Mouse (Mus musculus): ENCODE data around the gene Mark1. TPM values are rescaled to one million over a fixed set of nuclear protein-coding genes. Genes with fewer than 3 reads are reported as not detected.

The Mark1 gene
- 1.2 and 1.5 TPM in 2 replicates for polyA plus RNA-seq (2015; fragmentation: Nextera tagmentation; extraction: Ambion mirVana)

DNA sequence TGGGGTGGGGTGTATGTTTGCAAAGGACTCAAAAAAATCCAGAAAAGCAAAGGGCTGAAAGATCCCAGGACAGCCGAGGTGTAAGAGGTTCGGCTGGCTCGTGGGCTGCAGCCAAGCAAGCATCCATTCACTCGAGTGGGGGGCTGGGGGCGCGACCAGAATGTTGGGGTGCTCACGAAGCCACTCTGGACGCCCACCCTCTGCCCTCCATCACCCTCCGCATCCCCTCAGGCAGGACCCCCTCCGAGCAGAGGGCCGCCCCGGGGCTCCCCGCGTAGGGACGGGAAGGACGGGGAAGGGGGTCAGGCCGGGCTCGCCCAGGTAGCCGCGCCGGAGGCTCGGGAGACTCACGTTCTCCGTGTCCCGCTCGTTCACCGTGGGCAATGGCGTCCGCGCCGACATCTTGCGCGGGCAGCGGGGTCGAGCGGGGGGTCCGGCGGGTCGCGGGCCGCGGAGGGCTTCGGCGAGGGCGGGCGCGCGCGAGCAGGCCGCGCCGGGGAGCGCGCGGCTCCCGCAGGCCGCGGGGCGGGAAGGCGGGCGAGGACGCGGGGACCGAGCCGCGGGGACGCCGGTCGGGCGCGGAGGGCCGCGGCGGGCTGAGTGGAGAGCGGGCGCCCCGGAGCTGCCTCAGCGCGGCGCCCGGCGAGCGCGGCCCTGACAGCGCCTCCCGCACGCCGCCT is at the start of gene Mark1:
Mark1 (minus strand) TSS at position 500 of the 680 bp plus-strand sequence.
- Histone ChIP-seq H3K36me3 (ENCODE audit: insufficient read depth, low read length) (no peaks in the 10 kb centered on the region), H3K9ac (replicated peaks; ENCODE audit: low read depth) (peak within 1 kb of the TSS; percentile 40), H3K4me2 (replicated peaks; ENCODE audit: low read depth, low read length) (peak within 1 kb of the TSS; percentile 95), H3K27me3 (replicated peaks; ENCODE audit: insufficient read depth, low read length) (peaks cover 7% of the 10 kb centered on the region; the same call in 1 of the 2 replicates), H3K4me1 (ENCODE audit: insufficient read depth, low read depth, low read length) (no peaks in the 10 kb centered on the region), H3K4me3 (ENCODE audit: low read depth, low read length) (peak within 1 kb of the TSS; percentile 59), H3K9me3 (ENCODE audit: low read length) (no peaks in the 10 kb centered on the region), H3K27ac (ENCODE audit: low read length) (peak within 1 kb of the TSS; percentile 39; the same call in 1 of the 2 replicates)
- TF ChIP-seq EP300 (IDR thresholded peaks at IDR 0.05): no peak
- DNase-seq (ENCODE audit: low spot score) (peak; percentile 7), ATAC-seq (peak; percentile 43)
- 4% methylated on average over 30 of the region's 88 CpGs for WGBS

DNA sequence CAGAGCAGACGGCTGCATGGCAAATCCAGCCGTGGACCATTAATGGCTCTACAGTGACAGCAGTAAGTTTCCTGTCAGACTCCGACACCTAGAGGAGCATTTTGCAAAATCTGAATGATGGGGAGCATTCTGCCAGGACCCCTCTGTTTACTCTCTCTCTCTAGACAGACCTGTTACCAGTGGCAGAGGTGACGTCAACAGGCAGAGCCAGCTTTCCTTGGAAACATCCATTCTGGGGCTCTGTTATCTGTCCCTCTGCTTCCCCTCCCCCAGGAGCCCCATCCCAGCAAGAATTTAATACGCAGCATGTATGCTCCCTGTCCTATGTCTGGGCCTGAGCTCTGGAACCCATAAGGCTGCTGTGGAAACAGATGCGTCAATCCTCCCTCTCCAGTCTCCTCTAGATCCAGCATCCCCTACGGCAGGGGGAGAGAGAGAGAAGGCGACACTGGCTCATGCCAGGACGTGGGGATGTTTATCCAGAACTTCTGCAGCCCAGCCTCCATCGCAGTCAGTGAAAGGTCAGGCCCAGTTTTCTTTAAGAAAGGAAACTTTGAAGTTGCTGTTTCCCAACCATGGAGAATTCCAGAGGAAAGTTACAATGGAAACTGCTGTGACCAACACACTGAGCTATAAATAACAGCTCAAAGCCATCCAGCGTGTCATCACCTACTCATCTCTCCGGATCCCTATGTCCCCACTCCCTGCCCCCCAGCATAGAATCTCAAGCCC is 48.3 kb upstream of the Mark1 start:
- WGBS: 38% methylated on average over 12 of the region's 12 CpGs
- no peak overlapping the region for H3K4me3 ChIP-seq (ENCODE audit: low read depth, low read length)
- no peak overlapping the region for H3K4me2 ChIP-seq (replicated peaks; ENCODE audit: low read depth, low read length)

DNA sequence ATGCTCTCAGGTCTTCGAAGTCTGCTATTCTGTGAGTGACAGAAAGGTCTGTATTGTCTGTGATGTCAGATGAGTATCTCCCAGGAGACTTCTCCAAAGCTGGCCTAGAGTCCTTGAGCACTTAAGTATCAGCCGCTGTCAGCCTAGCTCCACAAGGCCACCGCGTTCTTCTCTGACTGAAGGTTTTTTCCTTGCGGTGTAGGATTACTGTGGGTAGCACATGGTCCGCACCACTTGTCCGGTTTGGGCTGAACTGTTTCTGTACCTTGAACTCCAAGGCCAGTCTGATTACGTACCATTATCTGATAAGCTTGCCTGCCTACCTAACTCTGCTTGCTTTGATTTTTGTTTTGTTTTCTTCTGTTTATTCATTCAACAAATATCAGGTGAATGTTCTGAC is 47.1 kb upstream of the Mark1 start:
- TF ChIP-seq CTCF (IDR thresholded peaks at IDR 0.05) (no peak), EP300 (IDR thresholded peaks at IDR 0.05) (no peak)
- Histone ChIP-seq H3K4me3 (ENCODE audit: low read depth, low read length) (no peak overlapping the region), H3K9me3 (ENCODE audit: low read length) (no peaks in the 10 kb centered on the region), H3K4me2 (replicated peaks; ENCODE audit: low read depth, low read length) (no peak overlapping the region), H3K4me1 (ENCODE audit: insufficient read depth, low read depth, low read length) (no peaks in the 10 kb centered on the region), H3K36me3 (ENCODE audit: insufficient read depth, low read length) (no peaks in the 10 kb centered on the region), H3K9ac (replicated peaks; ENCODE audit: low read depth) (no peak overlapping the region), H3K27me3 (replicated peaks; ENCODE audit: insufficient read depth, low read length) (no peaks in the 10 kb centered on the region), H3K27ac (ENCODE audit: low read length) (no peak overlapping the region)
- 75% methylated on average over 8 of the region's 8 CpGs for WGBS
- ATAC-seq: no peak
- no peak for DNase-seq (ENCODE audit: low spot score)

More for the DNA sequence above, 48.3 kb upstream of the Mark1 start:
- H3K9me3 ChIP-seq (ENCODE audit: low read length): no peaks in the 10 kb centered on the region
- no peaks in the 10 kb centered on the region for H3K36me3 ChIP-seq (ENCODE audit: insufficient read depth, low read length)
- peak overlapping the region; percentile 73 for H3K27ac ChIP-seq (ENCODE audit: low read length)
- H3K4me1 ChIP-seq (ENCODE audit: insufficient read depth, low read depth, low read length): no peaks in the 10 kb centered on the region
- TF ChIP-seq CTCF (IDR thresholded peaks at IDR 0.05) (peak; percentile 53), EP300 (IDR thresholded peaks at IDR 0.05) (no peak)
- peak; percentile 92 for ATAC-seq
- DNase-seq (ENCODE audit: low spot score): peak; percentile 91
- H3K27me3 ChIP-seq (replicated peaks; ENCODE audit: insufficient read depth, low read length): no peaks in the 10 kb centered on the region
- no peak overlapping the region for H3K9ac ChIP-seq (replicated peaks; ENCODE audit: low read depth)

DNA sequence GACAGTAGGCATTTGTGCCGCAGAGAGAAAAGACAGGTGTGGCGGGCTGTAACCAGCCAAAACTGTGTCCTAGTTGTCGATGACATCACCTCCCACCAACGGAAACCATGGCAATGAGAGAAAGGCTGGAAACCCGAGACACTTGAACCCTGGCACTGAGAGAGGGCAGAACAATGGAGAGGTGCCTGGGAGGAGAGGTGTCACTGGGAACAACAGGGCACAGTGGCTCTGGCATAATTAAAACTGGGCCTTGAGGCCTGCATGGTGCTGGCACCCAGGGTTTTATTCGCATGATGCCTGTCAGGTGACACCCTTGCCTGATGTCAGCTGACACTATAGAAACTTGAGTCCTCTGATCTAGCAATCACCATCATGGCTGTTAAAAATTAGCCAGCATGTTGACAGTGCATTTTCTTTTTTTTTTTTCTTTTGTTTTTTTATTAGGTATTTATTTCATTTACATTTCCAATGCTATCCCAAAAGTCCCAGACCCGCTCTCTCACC is 38.9 kb upstream of the Mark1 start:
- Histone ChIP-seq H3K36me3 (ENCODE audit: insufficient read depth, low read length) (no peaks in the 10 kb centered on the region), H3K27ac (ENCODE audit: low read length) (no peak overlapping the region), H3K4me3 (ENCODE audit: low read depth, low read length) (no peak overlapping the region), H3K9me3 (ENCODE audit: low read length) (no peaks in the 10 kb centered on the region), H3K9ac (replicated peaks; ENCODE audit: low read depth) (no peak overlapping the region), H3K27me3 (replicated peaks; ENCODE audit: insufficient read depth, low read length) (no peaks in the 10 kb centered on the region), H3K4me2 (replicated peaks; ENCODE audit: low read depth, low read length) (no peak overlapping the region), H3K4me1 (ENCODE audit: insufficient read depth, low read depth, low read length) (no peaks in the 10 kb centered on the region)
- no peak for ATAC-seq
- 52% methylated on average over 7 of the region's 7 CpGs for WGBS
- DNase-seq (ENCODE audit: low spot score): no peak
- TF ChIP-seq EP300 (IDR thresholded peaks at IDR 0.05) (no peak), CTCF (IDR thresholded peaks at IDR 0.05) (no peak)

DNA sequence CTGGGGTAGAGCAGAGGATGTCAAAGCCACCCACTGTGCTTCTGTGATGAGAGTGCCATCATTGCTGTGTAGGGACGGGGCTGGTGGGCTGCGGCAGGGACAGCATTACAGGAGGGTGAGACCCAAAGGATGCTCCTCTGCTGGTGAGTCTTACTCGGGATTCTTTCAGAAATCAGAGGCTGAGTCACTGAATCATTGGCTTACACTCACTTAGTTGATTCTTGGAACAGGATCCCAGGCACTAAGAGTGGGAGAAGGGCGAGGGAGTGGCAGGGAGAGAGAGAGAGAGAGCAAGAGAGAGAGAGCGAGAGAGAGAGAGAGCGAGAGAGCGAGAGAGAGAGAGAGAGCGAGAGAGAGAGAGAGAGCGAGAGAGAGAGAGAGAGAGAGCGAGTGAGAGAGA is 31.2 kb upstream of the Mark1 start:
- ATAC-seq: no peak
- TF ChIP-seq CTCF (IDR thresholded peaks at IDR 0.05) (no peak), EP300 (IDR thresholded peaks at IDR 0.05) (no peak)
- 87% methylated on average over 10 of the region's 10 CpGs for WGBS
- Histone ChIP-seq H3K36me3 (ENCODE audit: insufficient read depth, low read length) (no peaks in the 10 kb centered on the region), H3K9ac (replicated peaks; ENCODE audit: low read depth) (no peak overlapping the region), H3K4me3 (ENCODE audit: low read depth, low read length) (no peak overlapping the region), H3K4me2 (replicated peaks; ENCODE audit: low read depth, low read length) (no peak overlapping the region), H3K27me3 (replicated peaks; ENCODE audit: insufficient read depth, low read length) (no peaks in the 10 kb centered on the region), H3K27ac (ENCODE audit: low read length) (no peak overlapping the region), H3K4me1 (ENCODE audit: insufficient read depth, low read depth, low read length) (no peaks in the 10 kb centered on the region), H3K9me3 (ENCODE audit: low read length) (no peaks in the 10 kb centered on the region)
- DNase-seq (ENCODE audit: low spot score): no peak

DNA sequence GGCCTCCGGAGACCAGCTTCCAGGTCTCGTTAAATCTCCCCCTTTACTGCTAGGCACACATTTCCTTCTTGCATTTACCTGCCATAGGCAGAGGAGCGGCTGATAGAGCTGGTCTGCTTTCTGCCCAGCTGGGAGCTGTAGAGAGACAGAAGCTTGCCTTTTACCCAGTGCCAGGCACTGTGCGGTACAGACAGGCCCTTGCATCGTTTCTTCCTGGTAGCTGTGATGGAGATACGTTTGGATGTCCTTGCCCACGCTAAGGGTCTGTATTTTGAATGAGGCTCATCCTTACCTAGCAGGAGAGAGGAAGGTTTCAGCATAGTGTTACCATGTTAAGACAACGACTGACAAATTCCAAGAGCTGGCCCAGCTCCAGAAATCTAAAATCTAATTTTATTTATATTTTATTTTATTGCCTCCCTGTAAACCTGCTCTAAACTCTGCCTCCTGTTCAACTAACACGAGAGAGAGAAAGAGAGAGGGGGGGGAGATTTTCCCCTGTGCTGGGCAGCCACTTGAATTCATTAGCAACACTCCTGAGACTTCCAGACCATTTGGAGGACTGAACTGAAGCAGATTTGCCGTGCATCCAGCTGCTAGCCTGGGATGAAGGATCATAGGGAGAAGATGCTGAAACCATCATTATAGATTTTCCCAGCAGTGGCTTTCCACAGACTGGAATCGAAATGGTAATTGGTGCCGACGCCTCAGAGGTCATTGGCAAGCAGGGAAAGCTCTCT is 21.2 kb upstream of the Mark1 start:
- H3K4me1 ChIP-seq (ENCODE audit: insufficient read depth, low read depth, low read length): no peaks in the 10 kb centered on the region
- no peak overlapping the region for H3K4me3 ChIP-seq (ENCODE audit: low read depth, low read length)
- H3K9ac ChIP-seq (replicated peaks; ENCODE audit: low read depth): no peak overlapping the region
- H3K36me3 ChIP-seq (ENCODE audit: insufficient read depth, low read length): no peaks in the 10 kb centered on the region
- 73% methylated on average over 13 of the region's 13 CpGs for WGBS
- no peak overlapping the region for H3K4me2 ChIP-seq (replicated peaks; ENCODE audit: low read depth, low read length)
- DNase-seq (ENCODE audit: low spot score) (no peak), ATAC-seq (no peak)
- TF ChIP-seq CTCF (IDR thresholded peaks at IDR 0.05) (no peak), EP300 (IDR thresholded peaks at IDR 0.05) (no peak)
- H3K27me3 ChIP-seq (replicated peaks; ENCODE audit: insufficient read depth, low read length): no peaks in the 10 kb centered on the region
- H3K27ac ChIP-seq (ENCODE audit: low read length): no peak overlapping the region
- H3K9me3 ChIP-seq (ENCODE audit: low read length): no peaks in the 10 kb centered on the region
